Mouse (Mus musculus): ENCODE results near the gene Bckdha.

GRCm38 (mm10) chr7:25652244-25652759 is 6.5 kb downstream of the Bckdha start:
- TF ChIP-seq CTCF (IDR thresholded peaks at IDR 0.05; ENCODE audit: extremely low read depth, insufficient read depth, low read length) (no peak), POLR2A (IDR thresholded peaks at IDR 0.05; ENCODE audit: extremely low read depth, insufficient read depth, low read length) (no peak)

All from cortical plate, adult 2 months (tissue).